Mouse (Mus musculus): ENCODE measurements around the gene Ubl4b. TPM values are rescaled to one million over a fixed set of nuclear protein-coding genes. Genes with fewer than 3 reads are reported as not detected.

Gene Ubl4b
- polyA plus RNA-seq, 2 experiments, result 0.31 TPM; not detected in 1

DNA sequence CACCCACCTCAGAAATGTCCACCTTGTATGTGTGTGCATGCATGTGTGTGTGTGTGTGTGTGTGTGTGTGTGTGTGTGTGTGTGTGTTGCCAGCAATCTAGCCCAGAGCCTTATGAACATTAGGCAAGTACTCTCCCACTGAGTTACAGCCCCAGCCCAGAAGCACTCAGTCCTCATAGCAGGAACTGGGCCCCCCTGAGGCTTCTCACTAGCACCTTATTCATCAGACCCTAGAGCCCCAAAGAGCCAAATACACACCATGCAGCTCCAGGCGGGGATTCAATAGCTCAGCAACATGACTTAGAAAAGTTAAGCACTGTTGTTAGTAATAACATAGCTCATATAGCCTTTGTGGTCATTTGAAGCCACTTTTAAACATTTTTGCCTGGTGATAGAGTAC lies 50.3 kb downstream of the Ubl4b start:
- no peak overlapping the region for H3K27ac ChIP-seq (replicated peaks; ENCODE audit: low read depth, low read length)
- DNase-seq (ENCODE audit: low spot score) (no peak), ATAC-seq (ENCODE audit: low FRiP score, low read depth) (no peak)
- H3K4me1 ChIP-seq (ENCODE audit: control insufficient read depth, insufficient read depth, low read length), result peaks cover 22% of the 10 kb centered on the region
- peaks cover 7% of the 10 kb centered on the region; the same call in 1 of the 2 replicates for H3K9me3 ChIP-seq (ENCODE audit: control insufficient read depth, low read length)
- H3K9ac ChIP-seq (ENCODE audit: low read depth, low read length, severe bottlenecking), result no peak overlapping the region
- H3K4me2 ChIP-seq (replicated peaks; ENCODE audit: low read depth, low read length, severe bottlenecking), result no peak overlapping the region
- no peaks in the 10 kb centered on the region for H3K27me3 ChIP-seq (ENCODE audit: control insufficient read depth, insufficient read depth, low read length)
- WGBS, result 56% methylated on average over 1 of the region's 1 CpGs
- no peak for TF ChIP-seq POLR2A (IDR thresholded peaks at IDR 0.05; ENCODE audit: borderline replicate concordance, extremely low read depth, insufficient read depth, insufficient read length)
- H3K4me3 ChIP-seq (replicated peaks; ENCODE audit: low read length), result no peak overlapping the region
- H3K36me3 ChIP-seq (ENCODE audit: control insufficient read depth, insufficient read depth, low read length), result peaks cover 4% of the 10 kb centered on the region

DNA sequence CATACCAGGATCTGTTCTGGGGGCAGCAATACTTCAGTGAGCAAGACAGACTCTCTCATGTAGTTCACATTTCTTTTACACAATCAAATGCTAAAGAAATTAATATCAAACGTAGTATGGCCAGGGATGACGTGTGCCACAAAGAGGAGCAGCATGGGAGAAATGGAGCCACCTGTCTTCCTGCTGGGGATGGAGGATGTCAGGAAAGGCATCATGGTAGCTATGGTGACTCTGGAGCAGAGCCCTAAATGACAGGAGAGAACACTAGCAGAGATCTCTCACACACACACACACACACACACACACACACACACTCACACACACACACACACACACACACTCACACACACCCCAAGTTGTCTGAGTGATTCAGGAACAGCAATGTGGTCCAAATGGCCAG lies 51.2 kb downstream of the Ubl4b start:
- ATAC-seq (ENCODE audit: low FRiP score, low read depth), result no peak
- DNase-seq (ENCODE audit: low spot score), result no peak
- H3K4me2 ChIP-seq (replicated peaks; ENCODE audit: low read depth, low read length, severe bottlenecking), result no peak overlapping the region
- peaks cover 7% of the 10 kb centered on the region; the same call in 1 of the 2 replicates for H3K9me3 ChIP-seq (ENCODE audit: control insufficient read depth, low read length)
- H3K4me1 ChIP-seq (ENCODE audit: control insufficient read depth, insufficient read depth, low read length), result peaks cover 20% of the 10 kb centered on the region
- no peak for TF ChIP-seq POLR2A (IDR thresholded peaks at IDR 0.05; ENCODE audit: borderline replicate concordance, extremely low read depth, insufficient read depth, insufficient read length)
- H3K4me3 ChIP-seq (replicated peaks; ENCODE audit: low read length), result no peak overlapping the region
- H3K27me3 ChIP-seq (ENCODE audit: control insufficient read depth, insufficient read depth, low read length), result no peaks in the 10 kb centered on the region
- no peak overlapping the region for H3K9ac ChIP-seq (ENCODE audit: low read depth, low read length, severe bottlenecking)
- H3K36me3 ChIP-seq (ENCODE audit: control insufficient read depth, insufficient read depth, low read length), result peaks cover 7% of the 10 kb centered on the region
- H3K27ac ChIP-seq (replicated peaks; ENCODE audit: low read depth, low read length), result no peak overlapping the region
- 73% methylated on average over 2 of the region's 2 CpGs for WGBS

Other genes starting within 250 kb of the Ubl4b start
- 6.8 and 6.9 TPM in 2 replicates for gene Rbm15, start 221.4 kb downstream of the Ubl4b start, polyA plus RNA-seq (2012; rRNA removed)
- 14.0 and 16.3 TPM in 2 replicates for gene Rbm15, start 221.4 kb downstream of the Ubl4b start, polyA plus RNA-seq (2014; fragmentation: Nextera tagmentation; extraction: Ambion mirVana)
- gene Kcnc4, start 95.5 kb downstream of the Ubl4b start, polyA plus RNA-seq (2012; rRNA removed), result 1.4 and 1.8 TPM in 2 replicates
- 0.29 and 0.36 TPM in 2 replicates for gene Kcnc4, start 95.5 kb downstream of the Ubl4b start, polyA plus RNA-seq (2014; fragmentation: Nextera tagmentation; extraction: Ambion mirVana)
- 18.2 and 22.8 TPM in 2 replicates for gene Slc6a17, start 37.1 kb downstream of the Ubl4b start, polyA plus RNA-seq (2012; rRNA removed)
- gene Slc6a17, start 37.1 kb downstream of the Ubl4b start, polyA plus RNA-seq (2014; fragmentation: Nextera tagmentation; extraction: Ambion mirVana), result 6.4 and 9.5 TPM in 2 replicates
- 9.5 and 13.9 TPM in 2 replicates for gene Alx3, start 40.0 kb upstream of the Ubl4b start, polyA plus RNA-seq (2012; rRNA removed)
- 14.9 and 16.5 TPM in 2 replicates for gene Alx3, start 40.0 kb upstream of the Ubl4b start, polyA plus RNA-seq (2014; fragmentation: Nextera tagmentation; extraction: Ambion mirVana)
- gene Gm10961, start 76.2 kb upstream of the Ubl4b start, polyA plus RNA-seq (2012; rRNA removed), result not detected in 2 replicates
- not detected in 2 replicates for gene Gm10961, start 76.2 kb upstream of the Ubl4b start, polyA plus RNA-seq (2014; fragmentation: Nextera tagmentation; extraction: Ambion mirVana)
- 74.1 and 78.5 TPM in 2 replicates for gene Strip1, start 76.6 kb upstream of the Ubl4b start, polyA plus RNA-seq (2012; rRNA removed)
- 59.7 and 71.9 TPM in 2 replicates for gene Strip1, start 76.6 kb upstream of the Ubl4b start, polyA plus RNA-seq (2014; fragmentation: Nextera tagmentation; extraction: Ambion mirVana)
- 142 and 143 TPM in 2 replicates for gene Ahcyl1, start 141.5 kb upstream of the Ubl4b start, polyA plus RNA-seq (2012; rRNA removed)
- 97.1 and 110 TPM in 2 replicates for gene Ahcyl1, start 141.5 kb upstream of the Ubl4b start, polyA plus RNA-seq (2014; fragmentation: Nextera tagmentation; extraction: Ambion mirVana)
- 14.9 and 16.3 TPM in 2 replicates for gene Csf1, start 205.4 kb upstream of the Ubl4b start, polyA plus RNA-seq (2012; rRNA removed)
- gene Csf1, start 205.4 kb upstream of the Ubl4b start, polyA plus RNA-seq (2014; fragmentation: Nextera tagmentation; extraction: Ambion mirVana), result 12.7 and 13.6 TPM in 2 replicates

Data from limb, embryonic 14.5 days (tissue).